Mouse (Mus musculus): ENCODE results near the gene Stx17.

- no peak for TF ChIP-seq POLR2A (IDR thresholded peaks at IDR 0.05; ENCODE audit: borderline replicate concordance, control insufficient read depth, low read depth, low read length)
- TF ChIP-seq CTCF (IDR thresholded peaks at IDR 0.05; ENCODE audit: control insufficient read depth, insufficient read depth, low read length), result no peak
Measured at GRCm38 (mm10) chr4:48130314-48130713, 5.6 kb downstream of the Stx17 start.

Data from bone marrow, adult 2 months (tissue).